Mouse (Mus musculus) C2C12 (cell line): Measurements from ENCODE around the gene Shf.

Experiments used
- CTCF ChIP-seq: IDR thresholded peaks from one replicate; pipeline ENCODE4 v1.5.1; 2011; ENCODE audit not compliant: control insufficient read depth, insufficient read depth, insufficient read length
- FOSL1 ChIP-seq: IDR thresholded peaks from one replicate; pipeline ENCODE4 v1.8.0; 2011; ENCODE audit warnings: mild to moderate bottlenecking, low read length; ENCODE audit not compliant: poor library complexity, insufficient read depth, severe bottlenecking
- MAX ChIP-seq: IDR thresholded peaks from one replicate; pipeline ENCODE4 v1.6.1; 2011; ENCODE audit warnings: mild to moderate bottlenecking, control low read depth
- MYOD1 ChIP-seq: IDR thresholded peaks from one replicate; pipeline ENCODE4 v1.6.1; 2011; ENCODE audit warnings: low read depth; ENCODE audit not compliant: control insufficient read depth, insufficient read length
- MYOG ChIP-seq: IDR thresholded peaks from one replicate; pipeline ENCODE4 v1.6.1; 2011; ENCODE audit not compliant: control insufficient read depth, insufficient read length; ENCODE audit errors: extremely low read depth
- USF1 ChIP-seq: IDR thresholded peaks from one replicate; pipeline ENCODE4 v1.6.1; 2011; ENCODE audit warnings: low read depth, mild to moderate bottlenecking, control low read depth, moderate library complexity

DNA sequence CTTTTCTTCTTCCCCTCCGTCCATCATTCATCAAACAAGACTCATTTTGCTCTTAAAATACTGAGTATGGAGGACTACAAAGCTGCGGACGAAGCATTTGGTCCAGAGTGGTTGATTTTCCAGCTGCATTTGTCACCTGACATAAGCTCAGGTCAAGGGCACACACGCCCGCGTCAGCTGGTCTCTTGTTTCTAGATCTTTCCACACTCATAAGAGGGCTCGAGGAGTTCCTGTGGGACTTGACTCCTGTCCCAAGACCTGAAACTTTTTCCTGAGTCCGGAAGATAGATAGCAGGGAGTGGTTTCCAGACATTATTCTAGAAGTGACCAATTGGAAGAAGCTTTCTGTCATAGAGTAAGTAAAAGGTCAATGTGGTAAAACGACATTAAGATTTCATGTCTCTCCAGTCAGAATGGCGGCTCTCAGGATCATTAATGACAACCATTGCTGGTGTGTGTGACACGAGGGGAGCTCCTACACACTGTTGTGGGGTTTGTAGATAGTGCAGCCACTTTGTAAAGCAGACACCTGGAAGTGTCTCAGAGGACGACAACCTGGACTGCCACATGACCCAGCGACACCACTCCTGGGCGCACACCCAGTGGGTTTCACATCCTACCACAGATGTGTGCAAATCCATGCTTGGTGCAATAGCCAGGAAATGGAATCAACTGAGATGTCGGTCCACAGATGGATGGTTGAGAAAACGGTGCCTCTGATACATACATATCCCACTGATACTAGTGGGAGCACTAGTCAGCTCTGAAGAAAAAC is 12.6 kb upstream of the Shf start:
- TF ChIP-seq CTCF (no peak), FOSL1 (no peak), MAX (no peak), USF1 (no peak), MYOG (no peak), MYOD1 (no peak)
